Mouse (Mus musculus) c-Kit-positive CD71-positive TER-119-negative erythroid progenitor cells, embryonic 14.5 days (primary cell): ENCODE measurements around the gene Spata22.
"Not testable (repeated sequence)": the region's sequence is repeated elsewhere in the genome, so short reads cannot be mapped to it uniquely, and the experiment has no call there.

ENCODE experiments used
- DNase-seq: peaks from one replicate; pipeline ENCODE4 v3.0.0-alpha.2; 2013; ENCODE audit warnings: low read depth

Gene Spata22

DNA sequence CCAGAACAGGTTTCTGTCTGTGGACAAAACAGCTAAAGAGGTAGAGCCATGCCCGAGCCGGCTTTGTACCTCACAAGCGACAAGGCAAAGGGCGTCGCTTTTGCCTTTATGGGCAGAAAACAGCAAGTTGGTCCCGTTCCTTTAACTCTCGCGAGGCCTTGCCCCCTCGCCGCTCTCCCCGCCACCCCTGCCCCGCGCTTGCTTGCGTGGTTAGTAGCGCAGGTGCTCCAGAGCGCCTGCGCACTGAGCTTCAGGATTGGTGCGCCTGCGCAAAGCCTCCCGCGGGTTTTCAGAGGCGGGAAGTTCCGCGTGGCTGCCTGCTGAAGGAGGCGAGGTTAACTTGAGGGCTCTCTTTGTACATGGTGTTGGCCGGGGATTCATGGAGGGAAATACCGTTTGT lies at the start of gene Spata22, which contains the start of the genes Aspa and Gm49340:
TSS of gene Spata22 (plus strand) at position 300 of the 400 bp plus-strand sequence.
TSS of gene Aspa (minus strand) at position 155 of the 400 bp plus-strand sequence.
TSS of gene Gm49340 (plus strand) at position 300 of the 400 bp plus-strand sequence.
- DNase-seq: no peak

DNA sequence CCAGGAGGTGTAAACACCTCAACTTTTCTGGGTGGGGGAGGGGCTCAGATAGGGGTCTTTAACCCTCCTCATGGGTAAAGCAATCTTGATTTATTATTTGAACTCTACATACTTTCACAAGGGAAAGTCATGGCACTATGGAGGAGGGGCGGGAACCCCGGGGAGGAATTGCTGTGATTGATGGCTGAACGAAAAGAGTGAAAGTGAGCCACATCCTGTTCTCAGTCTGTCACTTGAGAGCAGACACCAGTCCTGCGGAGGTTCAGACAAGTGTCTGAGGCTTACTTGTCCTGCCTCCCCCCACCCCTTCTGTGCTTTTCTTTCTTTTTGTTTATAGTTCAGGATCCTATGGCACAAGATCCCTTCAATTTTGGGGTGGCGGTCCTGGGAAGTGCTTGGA lies 48.8 kb upstream of the Spata22 start:
- no peak for DNase-seq

DNA sequence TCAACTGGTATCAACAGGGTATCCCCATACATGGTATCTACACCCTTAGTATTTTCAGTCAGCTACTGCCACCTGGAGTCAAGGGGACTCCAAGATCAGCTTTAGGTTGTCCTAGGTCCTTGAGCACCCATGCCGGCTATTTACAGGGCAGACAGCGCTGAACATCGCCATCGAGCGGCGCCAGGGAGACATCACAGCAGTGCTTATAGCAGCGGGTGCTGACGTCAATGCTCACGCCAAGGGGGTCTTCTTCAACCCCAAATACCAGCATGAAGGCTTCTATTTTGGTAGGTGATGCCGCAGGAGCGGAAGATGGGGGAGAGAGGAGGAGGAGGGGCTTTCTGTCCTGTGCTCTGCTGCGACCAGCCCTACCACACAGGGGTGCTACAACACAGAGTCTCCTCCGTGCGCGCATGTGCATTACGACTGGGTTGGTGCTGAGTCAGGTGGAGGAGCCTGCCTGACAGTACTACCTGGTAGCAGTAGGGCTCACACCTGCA lies 48.0 kb upstream of the Spata22 start:
- DNase-seq: no peak

DNA sequence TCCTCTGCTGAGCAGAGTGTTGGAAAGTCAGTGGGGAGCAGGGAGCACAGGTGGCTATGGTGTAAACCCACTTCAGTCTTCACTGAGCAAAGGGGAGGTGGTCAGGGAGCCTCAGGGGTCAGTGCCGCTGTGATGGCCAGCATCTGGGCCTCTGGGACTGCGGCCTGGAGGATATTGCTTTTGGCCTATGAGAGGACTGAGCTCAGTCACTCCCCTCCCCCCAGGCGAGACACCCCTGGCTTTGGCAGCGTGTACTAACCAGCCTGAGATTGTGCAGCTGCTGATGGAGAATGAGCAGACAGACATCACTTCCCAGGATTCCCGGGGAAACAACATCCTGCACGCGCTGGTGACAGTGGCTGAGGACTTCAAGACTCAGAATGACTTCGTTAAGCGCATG lies 46.2 kb upstream of the Spata22 start:
- DNase-seq: no peak

DNA sequence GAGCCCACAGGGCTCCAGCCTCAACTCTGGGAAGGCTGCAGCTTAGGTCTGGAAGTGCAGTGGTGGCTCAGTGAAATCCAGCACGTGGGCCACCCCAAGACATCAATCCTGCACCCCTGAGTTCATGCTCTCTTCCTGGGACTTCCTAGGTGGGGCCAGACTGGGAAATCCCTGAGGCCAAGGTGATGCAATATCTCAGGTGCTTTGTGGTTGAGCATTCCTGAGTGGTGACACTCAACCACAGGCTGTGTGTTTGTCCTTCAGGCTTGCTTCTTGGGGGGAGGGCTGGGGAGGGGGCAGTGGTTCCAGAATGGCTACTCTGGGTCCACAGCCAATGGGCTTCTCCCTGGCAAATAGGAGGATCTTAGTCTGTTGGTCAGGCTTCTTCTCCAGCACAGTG lies 45.6 kb upstream of the Spata22 start:
- no peak for DNase-seq

DNA sequence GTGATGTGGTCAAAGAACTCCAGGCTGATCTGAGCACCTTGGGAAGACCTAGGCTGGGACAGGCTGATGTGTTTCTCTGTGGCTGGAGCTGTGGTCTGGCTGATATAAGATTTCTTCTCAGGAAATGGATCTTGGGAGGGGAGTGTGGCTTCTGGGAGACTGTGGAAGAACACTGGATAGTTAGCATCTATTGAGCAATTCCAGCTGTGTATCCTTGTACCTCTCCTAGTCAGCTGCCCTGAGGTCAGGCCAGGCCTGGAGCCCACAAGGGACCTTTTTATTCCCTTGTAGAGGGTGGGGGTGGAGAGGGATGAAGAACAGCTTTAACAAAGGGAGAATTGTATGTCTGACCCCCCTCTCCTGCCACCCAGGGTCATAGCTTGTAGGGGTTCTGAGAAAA lies 45.2 kb upstream of the Spata22 start:
- DNase-seq: no peak

DNA sequence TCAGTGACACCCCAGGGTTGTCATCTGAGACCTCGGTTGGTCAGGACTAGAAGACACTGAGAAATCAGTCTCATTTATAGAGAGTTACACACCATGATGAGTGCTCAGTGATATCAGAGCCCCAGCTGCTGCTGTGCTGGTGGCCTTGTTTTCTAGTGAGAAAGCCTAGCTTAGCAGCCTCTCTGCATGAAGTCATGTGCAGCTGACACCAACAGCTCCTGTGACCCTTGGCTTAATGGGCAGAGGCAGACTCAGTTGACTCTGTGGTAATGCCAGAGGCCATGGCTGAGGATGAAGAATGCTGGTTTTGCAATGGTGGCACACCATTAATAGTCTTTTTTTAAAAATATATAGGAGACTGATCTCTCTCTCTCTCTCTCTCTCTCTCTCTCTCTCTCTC lies 39.9 kb upstream of the Spata22 start:
- DNase-seq: no peak

DNA sequence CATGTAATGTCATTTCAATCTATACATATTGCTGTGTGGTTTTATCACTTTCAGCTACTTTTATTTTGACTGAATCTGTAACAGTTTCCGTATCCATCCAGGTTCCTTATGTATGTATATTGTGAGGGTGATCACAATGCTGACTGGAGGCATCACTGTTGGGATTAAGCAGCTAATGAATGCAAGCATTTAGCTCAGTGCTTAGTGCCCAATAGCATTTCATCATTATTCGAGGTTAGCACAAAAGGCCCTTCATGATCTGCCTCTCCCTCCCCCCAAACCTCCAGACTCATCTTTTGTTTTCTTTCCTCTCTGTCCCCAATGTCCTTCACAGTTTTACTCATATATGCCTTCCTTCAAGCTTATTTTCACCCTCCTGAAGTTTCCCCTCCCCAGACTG lies 26.4 kb upstream of the Spata22 start:
- DNase-seq: no peak

DNA sequence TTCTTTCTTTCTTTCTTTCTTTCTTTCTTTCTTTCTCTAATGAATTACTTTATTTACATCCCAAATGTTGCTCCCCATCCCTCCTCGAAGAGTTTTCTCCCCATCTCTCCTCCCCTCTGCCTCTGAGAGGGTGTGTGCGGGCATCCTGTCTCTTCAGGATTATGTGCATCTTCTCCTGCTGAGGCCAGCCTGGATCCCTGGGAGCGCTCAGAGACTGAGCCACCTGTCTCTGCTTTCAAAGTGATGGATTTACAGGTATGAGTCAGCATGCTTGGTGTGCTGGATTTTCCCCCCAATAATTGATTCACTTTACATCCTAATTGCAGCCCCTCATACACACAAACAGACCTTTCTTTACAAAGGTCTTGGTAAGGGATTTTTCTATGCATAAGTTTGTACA lies 13.6 kb upstream of the Spata22 start:
- no peak for DNase-seq

DNA sequence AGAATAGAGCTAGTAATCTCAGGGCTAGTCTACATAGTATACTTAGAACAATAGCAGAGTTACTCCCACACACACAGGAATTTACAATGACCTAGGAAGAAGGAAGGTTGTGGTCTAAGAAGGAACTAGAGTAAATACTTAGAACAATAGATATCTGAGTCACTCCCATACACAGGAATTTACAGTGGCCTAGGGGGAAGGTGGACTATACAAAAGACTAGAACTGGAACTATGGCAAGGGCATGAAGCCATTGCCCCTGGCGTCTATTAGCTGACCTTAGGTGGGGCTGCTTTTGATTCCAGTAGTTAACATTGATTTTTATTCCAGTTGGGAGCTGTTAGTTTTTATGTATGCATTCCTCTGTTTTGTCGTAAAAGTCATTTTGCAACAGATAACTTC lies 11.0 kb upstream of the Spata22 start:
- DNase-seq: not testable (repeated sequence)

DNA sequence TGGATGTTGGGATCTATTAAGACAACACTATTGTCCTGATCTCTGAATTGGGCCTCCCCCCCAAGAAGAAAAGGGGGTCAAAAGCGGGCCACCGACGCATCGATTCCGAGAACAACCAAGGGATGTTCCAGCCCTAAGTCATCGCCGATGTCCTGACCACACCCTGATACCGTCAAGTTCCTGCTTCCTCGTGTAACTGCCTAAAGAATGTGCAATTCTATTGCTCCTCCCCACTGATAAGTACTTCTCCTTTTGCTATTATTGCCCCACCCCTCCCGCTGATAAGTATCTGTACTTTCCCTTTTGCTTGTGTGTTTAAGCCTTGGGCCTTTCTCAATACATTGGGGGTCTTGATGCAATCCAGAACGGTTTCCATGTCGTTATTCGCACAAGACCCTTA lies 8.5 kb upstream of the Spata22 start:
- DNase-seq: not testable (repeated sequence)

DNA sequence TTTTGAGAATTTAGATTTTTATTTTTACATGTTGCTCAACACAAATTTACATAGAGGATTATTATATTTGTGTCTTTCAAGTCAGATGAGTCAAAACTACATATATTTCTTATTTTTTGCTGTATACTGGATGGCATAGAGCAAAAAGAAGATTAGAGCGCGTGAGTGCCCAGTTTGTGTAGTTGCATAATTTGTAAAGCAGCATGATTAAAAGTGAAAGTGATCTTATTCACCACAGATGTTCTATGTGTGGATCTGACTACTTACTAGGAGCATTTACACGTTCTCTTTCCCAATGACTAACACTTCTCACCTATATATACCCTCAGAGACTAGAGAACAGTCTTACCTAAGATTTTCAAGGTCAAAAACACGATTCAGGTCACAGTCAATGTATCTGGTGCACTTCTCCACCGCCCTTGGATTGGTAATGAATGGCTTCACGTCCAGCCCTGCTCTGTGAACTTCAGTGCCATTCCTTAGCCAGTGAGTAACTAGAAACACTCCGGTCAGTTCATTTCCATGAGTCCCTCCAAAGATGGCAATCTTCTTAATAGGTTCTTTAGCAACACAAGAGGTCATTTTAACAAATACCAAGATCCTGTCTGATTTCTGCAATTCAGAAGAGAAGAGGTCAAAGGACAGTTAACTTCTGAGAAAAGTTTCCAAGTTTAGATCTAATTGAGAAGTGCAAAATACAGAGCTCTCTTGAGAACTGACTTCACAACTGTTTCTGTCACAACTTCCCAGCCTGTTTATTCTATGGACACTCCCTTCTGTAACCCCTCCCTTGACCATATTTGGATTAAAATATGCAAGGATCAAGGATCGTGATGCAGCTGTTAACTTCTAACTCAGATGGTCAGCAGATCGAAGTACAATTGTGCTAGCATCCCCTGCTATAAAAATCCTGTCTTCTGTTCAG lies 5.4 kb upstream of the Spata22 start:
- no peak for DNase-seq

DNA sequence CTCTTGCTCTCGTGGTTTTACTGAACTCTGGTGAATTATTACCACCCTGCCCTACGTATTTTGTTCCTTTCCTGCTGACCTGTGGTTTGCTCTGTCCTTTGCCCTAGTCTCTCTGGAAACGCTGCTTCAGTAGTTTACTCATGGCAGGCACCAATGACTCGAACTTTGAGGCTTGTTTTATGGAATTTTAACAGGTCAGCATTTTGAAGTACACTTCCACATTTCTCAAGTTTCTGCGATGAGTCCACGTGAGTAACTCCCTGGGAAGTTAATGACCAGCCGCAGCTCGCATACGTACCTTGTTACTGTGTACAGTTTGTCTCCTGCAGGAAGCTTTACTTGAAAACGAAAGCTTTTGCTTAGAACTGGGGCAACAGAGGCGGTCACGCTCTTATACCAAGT lies 3.1 kb upstream of the Spata22 start:
- no peak for DNase-seq

DNA sequence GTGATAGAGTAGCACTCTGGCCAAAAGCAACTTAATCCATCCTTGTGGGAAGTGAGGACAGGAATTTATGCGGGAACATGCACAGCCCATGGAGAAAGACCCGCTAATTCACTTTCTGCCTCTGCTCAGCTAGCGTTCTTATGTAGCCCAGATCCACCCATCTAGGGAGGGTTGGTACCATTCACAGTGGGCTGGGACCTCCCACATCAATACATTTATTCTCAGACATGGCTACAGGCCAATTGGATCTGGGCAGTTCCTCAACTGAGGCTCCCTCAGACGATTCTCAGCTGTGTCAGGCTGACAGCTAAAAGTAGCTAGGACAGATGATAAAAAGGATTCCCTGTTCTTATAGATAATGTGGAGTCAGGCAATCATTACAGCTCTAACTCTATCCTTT lies 2.2 kb upstream of the Spata22 start:
- DNase-seq: no peak

DNA sequence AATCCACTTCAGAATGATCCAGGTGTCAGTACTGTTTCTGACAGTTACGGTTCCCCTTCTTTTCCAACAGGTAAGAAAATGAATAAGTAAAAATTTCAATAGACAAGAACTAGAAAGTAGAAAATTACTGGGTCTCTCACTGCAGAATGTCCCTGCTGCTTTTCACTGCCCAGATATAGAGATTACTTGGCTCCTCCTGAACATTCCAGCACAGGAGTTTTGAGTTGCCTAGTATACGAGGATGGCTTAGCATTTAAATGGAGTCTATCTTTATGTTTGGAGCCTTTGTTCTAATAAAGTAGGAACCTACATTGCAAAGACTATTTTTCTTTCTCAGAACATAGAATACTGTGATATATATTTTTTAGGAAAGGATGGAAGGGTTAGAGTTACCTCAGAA lies 3.8 kb downstream of the Spata22 start:
- no peak for DNase-seq

DNA sequence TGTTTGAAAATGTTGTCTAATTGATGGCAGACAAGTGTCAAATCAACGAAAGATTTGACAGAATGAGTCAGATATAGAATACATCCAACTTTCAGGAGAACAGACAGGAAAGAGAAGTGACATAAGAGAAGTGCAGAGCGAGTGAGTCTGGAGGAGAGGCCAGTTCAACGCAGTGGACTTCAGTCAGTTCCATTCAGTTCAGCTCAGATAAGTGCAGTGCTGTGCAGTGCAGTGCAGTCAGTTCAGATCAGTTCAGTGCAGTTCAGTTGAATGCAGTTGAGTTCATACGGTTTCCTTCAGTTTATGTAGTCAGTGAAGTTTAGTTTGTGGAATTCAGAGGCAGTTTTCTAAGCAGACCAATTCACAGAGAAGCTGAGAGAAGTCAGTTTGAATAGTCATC lies 7.4 kb downstream of the Spata22 start:
- DNase-seq: no peak

DNA sequence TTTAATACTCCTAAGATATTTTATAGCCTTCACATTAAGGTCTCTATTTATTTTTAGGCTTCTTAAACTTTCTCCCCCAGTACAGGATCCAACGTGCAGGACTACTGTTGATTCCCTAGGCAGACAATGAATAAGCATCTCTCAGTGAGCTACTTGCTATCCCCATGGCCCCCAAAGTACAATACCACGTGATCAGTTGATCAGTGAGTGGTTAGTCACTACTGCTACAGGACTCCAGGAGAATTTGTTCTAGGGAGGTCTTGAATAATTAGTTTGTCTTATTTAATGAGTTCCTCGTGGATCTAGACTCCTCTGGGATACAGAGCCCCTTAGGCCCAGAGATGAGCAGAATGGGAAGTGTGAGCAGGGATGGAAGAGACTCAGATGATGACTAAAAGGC lies 20.9 kb downstream of the Spata22 start, which contains the start of gene Olfr20:
TSS of gene Olfr20 (plus strand) at position 301 of the 400 bp plus-strand sequence.
- no peak for DNase-seq

DNA sequence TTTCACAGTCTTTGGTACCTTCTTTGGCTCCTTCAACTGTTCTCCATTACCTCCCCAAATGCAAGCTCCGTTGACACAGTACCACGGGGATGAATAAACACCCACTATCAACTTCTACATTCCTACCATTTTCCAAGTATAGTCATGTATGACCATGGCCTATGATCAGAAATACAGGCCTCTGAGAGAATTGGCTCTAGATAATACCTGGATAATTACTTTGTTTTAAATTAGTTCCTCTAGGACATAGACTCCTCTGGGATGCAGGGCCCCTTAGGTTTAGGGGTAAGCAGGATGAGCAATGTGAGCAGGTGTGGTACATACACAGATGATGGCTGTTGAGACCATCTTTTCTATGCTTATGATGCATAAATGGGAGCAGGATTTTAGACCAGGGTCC lies 41.4 kb downstream of the Spata22 start, which contains the start of gene Olfr376:
TSS of gene Olfr376 (plus strand) at position 301 of the 400 bp plus-strand sequence.
- DNase-seq: no peak

DNA sequence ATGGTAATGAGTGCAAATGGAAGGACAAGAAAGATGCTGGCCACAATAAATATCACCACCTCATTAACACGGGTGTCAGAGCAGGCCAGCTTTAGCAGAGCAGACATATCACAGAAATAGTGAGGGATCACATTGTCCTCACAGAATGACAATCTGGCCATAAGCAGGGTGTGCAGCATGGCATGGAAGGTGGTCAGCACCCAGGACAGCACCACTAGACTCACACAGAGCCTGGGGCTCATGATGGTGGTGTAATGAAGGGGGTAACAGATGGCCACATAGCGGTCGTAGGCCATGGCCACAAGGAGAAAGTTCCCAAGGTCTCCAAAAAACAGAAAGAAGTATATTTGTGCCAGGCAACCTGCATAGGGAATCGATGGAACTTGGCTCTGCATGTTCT lies 65.8 kb downstream of the Spata22 start:
- no peak for DNase-seq
